Mouse (Mus musculus): ENCODE measurements around the gene Epb41l1. TPM values are rescaled to one million over a fixed set of nuclear protein-coding genes. Genes with fewer than 3 reads are reported as not detected.
A peak's percentile ranks its signal among the peaks of the same experiment; 100 is the strongest.

Gene Epb41l1
- total RNA-seq, 2 experiments from 2014 or later = 310 to 347 TPM

DNA sequence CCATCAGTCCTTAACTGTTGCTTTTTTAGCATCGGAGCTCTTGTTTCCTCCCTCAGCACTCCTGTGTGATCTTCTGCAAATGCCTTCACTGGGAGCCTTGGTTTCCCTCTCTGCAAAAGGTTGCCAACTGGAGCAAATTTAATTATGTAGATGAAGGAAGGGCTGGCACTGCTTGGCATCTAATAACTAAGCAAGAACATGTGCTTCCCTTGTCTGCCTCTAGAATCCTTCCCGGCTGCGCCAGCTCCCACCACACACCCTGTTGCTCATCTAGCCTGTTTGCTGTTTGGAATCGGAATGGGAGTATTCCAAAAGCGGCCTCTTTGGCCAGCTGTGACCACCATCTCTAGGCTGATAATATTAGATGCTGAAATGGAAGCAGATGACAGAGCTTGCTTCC lies 98.9 kb downstream of the Epb41l1 start:
- no peak for DNase-seq (ENCODE audit: extremely low spot score in 1 of 2, low spot score in 1 of 2)

DNA sequence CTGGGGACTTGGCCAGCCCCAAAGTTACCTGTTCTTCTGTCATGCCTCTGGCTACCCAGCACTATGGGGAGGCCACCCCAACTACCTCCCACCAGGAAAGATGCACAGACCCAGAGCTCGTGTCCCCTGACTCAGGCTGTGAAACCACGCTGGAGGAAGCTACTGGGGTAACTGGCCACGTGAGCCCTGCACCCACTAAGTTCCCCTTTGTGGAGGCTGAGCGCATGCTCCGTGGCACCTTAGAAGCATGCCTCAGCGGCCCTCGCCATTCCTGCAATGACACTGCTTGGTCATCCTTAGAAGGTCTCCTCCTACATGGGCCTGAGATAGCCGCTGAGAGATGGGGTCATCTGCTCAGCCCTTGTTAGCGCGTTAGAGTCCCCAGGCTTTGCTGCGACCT lies 102.3 kb downstream of the Epb41l1 start:
- DNase-seq (ENCODE audit: extremely low spot score in 1 of 2, low spot score in 1 of 2) = no peak

GRCm38 (mm10) chr2:156524078-156524477 lies 103.4 kb downstream of the Epb41l1 start:
- no peak for DNase-seq (ENCODE audit: extremely low spot score in 1 of 2, low spot score in 1 of 2)

- no peak for DNase-seq (ENCODE audit: extremely low spot score in 1 of 2, low spot score in 1 of 2)
These were observed 109.0 kb downstream of the Epb41l1 start for GRCm38 (mm10) chr2:156529726-156530125.

GRCm38 (mm10) chr2:156533160-156533559 lies 112.5 kb downstream of the Epb41l1 start:
- no peak for DNase-seq (ENCODE audit: extremely low spot score in 1 of 2, low spot score in 1 of 2)

DNA sequence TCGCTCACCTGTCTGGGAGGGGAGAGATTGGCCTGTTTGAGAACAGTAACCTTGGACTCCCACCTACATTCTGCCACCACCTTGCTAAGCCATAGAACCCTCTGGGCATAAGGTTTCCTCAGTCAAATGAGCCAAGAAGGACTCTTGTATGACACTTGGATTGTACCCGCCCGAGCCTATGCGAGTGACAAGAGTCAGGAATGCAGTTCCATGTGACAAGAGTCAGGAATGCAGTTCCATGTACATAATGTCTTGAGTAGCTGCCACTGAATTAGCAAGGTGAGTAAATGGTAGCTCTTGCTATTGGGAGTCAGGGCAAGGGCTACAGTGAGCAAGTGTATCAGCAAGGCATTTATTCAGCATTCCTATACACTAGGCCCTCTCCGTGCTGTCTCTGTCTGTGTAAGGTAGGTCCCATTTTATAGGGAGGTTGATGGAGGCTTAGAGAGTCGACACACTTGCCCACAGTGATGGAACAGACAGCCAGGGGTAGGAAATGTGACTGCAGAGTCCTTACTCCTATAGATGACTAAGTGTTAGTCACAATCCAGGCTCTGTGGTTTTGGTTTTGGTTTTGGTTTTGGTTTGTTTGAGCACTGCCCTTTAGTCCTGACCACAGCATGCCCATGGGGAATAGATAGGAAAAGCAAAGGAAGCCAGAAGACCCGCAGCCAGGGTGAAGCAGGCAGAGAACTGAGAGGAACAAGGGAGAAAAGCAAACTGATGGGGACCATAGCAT lies 118.3 kb downstream of the Epb41l1 start:
- no peak for DNase-seq (ENCODE audit: extremely low spot score in 1 of 2, low spot score in 1 of 2)

DNA sequence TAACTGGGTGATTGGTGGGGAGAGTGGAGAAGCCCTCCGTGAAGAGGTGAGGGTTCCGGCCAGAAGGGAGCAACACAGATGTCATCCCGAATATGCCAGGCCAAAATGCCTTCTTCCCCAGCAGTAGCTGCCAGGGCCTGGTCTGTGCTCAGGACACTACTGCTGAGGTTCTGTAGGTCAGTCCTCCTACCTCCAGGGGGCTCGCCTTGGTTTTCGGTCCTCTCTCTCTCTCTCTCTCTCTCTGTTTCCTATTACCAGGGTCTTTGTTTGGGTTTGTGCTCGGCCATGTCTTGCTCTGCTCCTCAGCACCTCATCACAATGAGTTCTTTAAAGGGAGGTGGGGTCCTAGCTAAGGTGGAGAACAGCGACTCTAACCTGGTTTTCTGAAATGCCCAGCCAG lies 120.3 kb downstream of the Epb41l1 start:
- DNase-seq (ENCODE audit: extremely low spot score in 1 of 2, low spot score in 1 of 2) = no peak

GRCm38 (mm10) chr2:156542410-156542809 lies 121.7 kb downstream of the Epb41l1 start:
- no peak for DNase-seq (ENCODE audit: extremely low spot score in 1 of 2, low spot score in 1 of 2)

DNA sequence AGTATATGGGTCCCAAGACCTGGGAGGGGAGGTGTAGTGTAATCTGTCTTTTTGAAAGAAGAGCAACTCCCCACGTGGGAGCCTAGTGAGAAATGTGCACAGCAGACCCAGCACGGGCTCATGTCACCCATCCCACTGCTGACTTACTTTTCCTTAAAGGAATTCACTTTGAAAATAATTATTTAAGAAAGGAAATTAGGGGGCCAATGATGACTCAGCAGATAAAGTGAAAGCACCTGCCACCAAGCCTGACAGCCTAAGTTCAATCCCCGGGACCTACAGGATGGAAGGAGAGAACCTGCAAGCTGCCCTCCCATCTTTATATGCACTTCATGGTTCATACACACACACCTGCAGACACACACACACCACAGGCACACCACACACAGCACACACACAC lies 123.1 kb downstream of the Epb41l1 start:
- no peak for DNase-seq (ENCODE audit: extremely low spot score in 1 of 2, low spot score in 1 of 2)

- DNase-seq (ENCODE audit: extremely low spot score in 1 of 2, low spot score in 1 of 2) = peak; percentile 81 to 91
These were observed 126.6 kb downstream of the Epb41l1 start, which contains the start of gene Aar2 for GRCm38 (mm10) chr2:156547123-156547891. Gene Aar2, plus strand, starts transcription at chr2:156547584.

DNA sequence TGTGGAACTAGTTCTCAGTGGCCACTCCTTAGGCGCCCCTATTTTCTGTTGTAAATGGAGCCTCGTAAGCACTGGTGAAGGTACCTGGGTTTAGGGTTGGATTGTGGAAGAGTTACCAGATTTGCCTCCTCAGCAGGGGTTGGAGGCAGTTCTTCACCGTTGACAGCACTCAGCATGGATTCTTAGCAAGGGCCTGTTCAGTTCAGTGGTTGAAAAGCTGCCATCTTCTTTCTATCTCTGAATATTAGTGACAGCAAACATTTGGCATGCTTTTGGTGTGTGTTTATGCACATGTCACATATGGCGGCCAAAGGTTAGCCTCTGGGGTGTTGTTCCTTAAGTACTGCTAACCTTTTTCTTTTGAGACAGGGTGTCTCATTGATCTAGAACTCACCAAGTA lies 131.7 kb downstream of the Epb41l1 start:
- no peak for DNase-seq (ENCODE audit: extremely low spot score in 1 of 2, low spot score in 1 of 2)

- DNase-seq (ENCODE audit: extremely low spot score in 1 of 2, low spot score in 1 of 2) = no peak
These were observed 141.1 kb downstream of the Epb41l1 start for GRCm38 (mm10) chr2:156561808-156562207.

DNA sequence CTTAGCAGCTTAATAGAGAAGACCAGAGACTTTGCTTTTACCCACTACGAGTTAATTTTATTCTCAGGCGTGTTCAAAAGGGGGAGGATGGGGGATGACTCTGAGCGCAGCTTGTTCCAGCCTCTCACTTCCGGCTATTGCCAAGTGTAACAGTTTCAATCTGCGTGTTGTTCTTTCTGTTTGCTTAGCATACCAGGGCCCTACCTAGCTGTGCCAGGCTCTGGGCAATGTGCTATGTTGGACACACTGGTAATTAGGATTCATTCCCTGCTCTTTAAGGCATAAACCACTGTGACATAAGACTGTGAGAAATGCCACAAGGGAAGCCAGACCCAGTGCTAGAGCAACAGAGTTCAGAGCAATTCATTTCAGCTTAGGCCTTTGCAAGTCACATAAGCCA lies 142.8 kb downstream of the Epb41l1 start:
- DNase-seq (ENCODE audit: extremely low spot score in 1 of 2, low spot score in 1 of 2) = peak; percentile 27 to 42

DNA sequence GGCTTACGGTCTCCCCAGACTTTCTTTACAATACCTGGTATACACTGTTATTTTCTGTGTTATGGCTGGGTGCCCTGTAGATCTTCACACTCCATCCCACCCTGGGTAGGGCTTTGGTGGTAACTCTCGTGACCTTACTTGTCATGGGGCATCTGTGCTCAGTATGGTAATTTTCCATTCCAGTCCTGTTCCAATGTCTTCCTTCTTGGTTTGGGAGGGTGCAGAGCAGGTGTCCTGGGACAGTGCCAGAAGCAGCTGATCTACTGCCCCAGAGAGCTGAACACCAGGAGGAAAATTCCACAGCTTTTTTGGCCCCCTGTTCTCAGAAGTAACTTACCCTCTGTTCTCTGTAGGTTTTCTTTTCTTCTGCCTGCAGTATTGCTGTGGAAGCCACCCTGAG lies 145.8 kb downstream of the Epb41l1 start:
- no peak for DNase-seq (ENCODE audit: extremely low spot score in 1 of 2, low spot score in 1 of 2)

DNA sequence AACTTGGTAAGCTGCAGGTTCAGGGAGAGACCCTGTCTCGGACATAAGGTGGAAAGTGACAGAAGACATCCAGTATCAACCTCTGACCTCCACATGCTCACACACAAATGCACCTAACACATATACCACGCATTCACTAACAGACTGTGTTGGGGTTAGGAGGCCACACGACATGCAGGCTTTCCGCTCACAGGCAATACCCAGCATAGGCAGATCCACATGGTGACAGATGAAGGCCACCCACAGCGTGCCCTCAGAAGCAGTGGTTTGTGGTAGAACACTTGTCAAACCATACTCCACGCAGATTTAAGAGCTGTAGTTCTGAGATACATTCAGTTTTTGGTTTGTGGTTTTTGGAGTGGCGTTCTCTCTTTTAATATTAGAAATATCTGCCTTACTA lies 147.9 kb downstream of the Epb41l1 start:
- no peak for DNase-seq (ENCODE audit: extremely low spot score in 1 of 2, low spot score in 1 of 2)

GRCm38 (mm10) chr2:156569261-156569660 lies 148.6 kb downstream of the Epb41l1 start:
- DNase-seq (ENCODE audit: extremely low spot score in 1 of 2, low spot score in 1 of 2) = no peak

DNA sequence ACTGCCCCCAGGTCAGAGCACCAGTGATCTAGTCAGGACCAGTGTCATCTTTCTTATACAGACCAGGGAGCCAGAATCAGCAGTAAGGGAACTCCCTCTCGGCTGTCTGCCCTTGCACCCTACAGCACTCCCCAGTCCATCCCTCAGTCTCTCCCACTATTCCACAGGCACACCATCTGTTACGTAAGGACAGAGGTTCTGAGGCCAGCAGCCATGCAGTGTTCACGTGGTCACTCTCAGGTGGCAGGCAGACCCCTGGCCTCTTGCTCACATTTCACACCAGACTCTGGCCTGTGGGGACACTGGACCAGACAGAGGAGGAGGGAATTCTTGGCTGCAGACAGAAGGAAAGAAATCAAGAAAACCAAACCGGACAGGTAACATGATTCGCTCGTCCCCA lies 150.8 kb downstream of the Epb41l1 start:
- DNase-seq (ENCODE audit: extremely low spot score in 1 of 2, low spot score in 1 of 2) = no peak

GRCm38 (mm10) chr2:156576850-156577587 lies 156.3 kb downstream of the Epb41l1 start:
- no peak for DNase-seq (ENCODE audit: extremely low spot score in 1 of 2, low spot score in 1 of 2)

DNA sequence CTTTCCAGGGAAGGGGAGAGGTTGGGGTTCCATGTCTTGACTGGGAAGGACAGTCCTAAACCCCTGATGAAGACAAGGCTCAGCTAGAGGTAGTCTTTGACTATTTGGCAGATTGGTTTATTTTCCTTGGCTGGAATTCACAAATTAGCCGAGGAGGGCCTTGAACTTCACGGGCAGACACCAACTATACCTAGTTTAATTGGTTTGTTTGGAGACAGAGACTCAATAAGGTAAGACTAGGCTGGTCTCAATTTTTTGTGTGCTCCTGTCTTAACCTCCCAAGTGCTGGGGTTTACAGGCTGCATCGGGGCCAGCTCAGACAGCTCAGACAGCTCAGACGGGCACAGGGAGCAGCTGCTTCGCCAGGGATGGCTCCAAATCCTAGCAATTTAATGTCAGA lies 159.8 kb downstream of the Epb41l1 start:
- no peak for DNase-seq (ENCODE audit: extremely low spot score in 1 of 2, low spot score in 1 of 2)

DNA sequence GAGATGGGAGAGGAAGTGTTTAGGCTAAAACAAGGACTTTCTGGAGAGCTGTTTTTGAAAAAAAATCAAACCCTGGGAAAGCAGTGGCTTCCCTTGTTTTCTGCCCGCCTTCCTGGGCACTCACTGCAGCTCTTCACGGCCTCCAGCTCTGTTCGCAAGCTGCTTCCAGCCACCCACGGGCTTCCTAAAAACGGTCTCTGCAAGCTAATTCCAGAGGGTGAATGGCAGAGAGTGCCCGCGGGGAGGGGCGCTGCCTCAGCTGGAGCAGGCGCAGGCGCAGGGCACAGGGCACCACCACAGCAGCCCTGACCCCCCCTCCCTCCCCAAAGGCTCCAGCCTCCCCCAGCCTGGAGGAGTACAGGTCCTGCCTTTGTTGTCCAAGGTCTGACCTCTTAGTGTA lies 160.5 kb downstream of the Epb41l1 start:
- DNase-seq (ENCODE audit: extremely low spot score in 1 of 2, low spot score in 1 of 2) = peak in 1 of 2 experiments; percentile 59

DNA sequence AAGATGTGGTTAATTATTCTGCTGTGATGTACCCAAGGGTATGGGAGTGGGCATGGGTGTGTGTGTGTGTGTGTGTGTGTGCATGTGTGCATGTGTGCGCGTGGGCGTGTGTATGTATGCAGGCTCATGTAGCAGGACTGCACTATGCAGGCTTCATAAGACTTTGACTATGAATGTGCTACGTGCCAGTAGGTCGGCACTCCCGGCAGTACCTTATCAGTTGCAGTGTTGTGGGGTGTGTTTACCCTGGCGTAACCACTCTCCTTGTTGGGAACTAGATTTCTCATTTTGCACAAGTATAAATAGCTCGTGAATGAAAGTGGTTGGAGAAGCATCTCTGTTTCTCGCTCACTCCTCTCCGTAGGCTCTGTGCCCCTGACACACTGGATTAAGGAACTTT lies 162.2 kb downstream of the Epb41l1 start:
- no peak for DNase-seq (ENCODE audit: extremely low spot score in 1 of 2, low spot score in 1 of 2)

Measured in layer of hippocampus, postnatal 25 days (tissue).